Mouse (Mus musculus) fibroblast of lung, adult 2 months (primary cell): ENCODE data around the gene Trnau1ap.
"Not testable (repeated sequence)": the region's sequence is repeated elsewhere in the genome, so short reads cannot be mapped to it uniquely, and the experiment has no call there.

Experiments
- DNase-seq: peaks from one replicate; pipeline ENCODE4 v3.0.0-alpha.2; 2011; ENCODE audit warnings: low read depth

Trnau1ap gene

DNA sequence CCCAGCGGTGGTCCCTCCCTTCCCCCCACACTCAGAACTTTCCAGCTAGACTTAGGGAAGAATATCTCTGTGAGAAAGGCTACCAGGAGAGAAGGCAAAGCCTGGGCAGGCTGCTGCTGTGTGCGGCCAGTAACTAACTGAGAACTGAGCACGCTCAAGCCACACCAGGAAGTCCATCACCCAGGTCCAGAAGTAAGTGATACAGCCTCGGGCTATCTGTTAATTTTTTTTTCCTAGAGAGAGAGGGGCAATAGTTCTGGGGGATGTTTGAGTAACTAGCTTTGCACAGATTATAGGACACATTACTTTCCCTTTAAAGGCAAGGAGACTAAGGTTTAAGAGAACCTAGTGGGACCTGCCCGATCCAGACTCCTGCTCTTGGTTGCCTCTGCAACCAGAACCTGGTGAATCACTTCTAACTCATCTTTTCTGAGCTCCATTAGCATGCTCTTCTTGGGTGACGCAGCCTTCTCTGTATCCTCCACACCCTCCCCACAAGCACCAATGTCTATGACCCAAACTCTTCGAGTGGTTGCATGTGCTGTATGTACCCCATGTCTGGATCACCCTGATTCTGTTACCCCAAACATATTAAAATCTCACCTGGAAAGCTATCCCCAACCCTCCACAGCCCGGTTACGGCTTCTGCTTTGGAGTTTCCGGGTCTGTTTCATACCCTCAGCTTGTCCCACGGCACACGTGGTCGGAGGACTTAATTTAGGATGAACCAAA, 15.2 kb upstream of the Trnau1ap start:
- DNase-seq: no peak

DNA sequence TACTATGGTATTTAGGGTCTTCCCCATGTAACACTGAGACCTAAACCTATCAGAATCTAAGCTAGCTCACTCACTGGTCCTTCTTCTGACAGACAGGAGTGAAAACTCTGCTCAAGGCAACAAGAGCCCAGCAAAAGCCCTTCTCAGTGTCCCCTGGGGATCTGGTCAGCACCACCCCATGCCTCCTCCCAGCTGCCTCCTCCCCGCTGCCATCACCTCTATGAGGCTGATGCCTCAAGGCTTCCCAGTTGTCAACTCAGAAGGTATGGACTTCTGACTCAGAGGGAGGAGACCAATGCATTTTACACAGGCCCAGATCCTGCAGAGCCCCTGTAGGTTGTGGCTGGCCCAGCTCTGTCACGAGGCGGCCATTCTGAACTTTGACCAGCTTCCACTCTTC, 12.1 kb upstream of the Trnau1ap start:
- DNase-seq: no peak

DNA sequence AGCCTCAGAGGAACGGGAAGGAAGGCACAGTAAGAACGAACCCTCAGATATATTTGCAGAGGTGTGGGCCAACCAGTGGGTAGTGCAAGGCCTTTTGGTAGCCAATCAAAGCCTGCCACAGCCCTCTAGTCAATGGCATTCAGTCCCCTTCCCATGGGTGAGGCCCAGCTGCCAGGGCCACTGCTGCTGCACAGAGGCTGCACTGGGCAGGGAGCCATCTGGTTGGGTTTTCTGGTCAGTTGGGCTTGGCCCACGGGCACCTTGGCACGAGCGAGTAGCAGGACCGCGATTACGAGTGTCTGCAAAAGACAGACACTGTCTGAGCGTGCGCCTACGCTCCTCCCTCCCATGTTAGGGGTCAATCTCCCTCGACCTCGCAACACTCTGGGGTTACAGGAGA, 9.6 kb upstream of the Trnau1ap start:
- no peak for DNase-seq

DNA sequence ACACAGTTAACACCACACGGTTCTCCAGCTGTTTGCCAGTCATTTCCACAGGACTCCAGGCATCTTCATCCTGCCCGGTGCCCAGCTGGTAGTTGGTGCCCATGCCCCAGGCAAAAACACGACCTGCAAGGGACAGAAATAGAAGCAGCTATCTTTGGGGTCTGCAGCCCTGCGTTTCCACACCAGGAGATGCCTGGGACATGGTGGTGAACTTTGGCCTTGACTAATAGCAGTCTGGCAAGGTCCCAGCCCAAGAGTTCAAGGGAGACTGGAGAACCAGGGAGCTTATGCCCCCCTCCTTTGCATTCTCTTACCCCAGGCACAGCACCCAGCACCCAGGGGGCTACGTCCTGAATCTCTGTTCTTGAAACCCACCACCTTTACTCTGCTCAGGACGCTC, 3.5 kb upstream of the Trnau1ap start:
- DNase-seq: no peak

DNA sequence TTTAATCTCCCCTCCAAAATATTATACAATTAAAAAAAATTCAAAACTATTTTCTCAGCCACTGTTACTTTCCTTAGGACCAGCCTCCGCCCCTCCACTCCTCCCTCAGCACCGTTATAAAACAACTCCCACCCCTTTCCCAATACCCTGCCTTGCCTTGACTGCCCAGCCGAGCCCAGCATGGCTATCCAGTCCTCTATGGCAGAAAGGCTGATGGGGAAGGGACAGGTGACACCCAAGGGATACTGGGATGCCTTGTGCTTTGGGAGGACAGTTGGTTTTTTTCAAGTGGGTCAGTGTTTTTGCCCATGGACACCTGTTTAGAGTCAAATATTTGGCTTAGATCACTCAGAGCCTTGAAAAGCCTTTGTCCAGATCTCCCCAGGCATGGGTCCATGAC, 2.6 kb upstream of the Trnau1ap start:
- DNase-seq: no peak

DNA sequence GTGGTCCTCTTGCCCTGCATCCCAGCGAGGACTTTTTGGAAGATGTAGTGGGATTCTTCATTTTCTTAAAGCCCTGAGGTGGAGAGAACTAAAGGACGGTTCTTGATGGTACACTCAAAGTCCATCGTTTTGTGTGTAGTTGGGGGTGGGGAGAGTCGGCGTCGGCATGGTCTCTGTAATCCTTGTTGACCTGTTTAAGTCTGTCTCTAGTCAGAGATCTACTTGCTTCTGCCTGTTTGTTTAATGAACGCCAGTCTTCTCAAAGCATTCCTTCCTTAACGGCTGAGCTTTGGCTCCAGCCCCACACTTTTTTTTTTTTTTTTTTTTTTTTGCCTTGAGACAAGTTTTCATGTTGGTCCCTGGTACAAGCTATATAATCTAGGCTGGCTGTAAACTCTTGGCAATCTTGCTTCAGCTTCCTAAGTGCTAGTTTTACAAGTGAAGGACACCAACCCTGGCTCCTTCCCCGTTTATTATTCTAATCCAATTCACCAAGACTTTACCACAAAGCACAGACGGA, 557 bp upstream of the Trnau1ap start:
- no peak for DNase-seq

DNA sequence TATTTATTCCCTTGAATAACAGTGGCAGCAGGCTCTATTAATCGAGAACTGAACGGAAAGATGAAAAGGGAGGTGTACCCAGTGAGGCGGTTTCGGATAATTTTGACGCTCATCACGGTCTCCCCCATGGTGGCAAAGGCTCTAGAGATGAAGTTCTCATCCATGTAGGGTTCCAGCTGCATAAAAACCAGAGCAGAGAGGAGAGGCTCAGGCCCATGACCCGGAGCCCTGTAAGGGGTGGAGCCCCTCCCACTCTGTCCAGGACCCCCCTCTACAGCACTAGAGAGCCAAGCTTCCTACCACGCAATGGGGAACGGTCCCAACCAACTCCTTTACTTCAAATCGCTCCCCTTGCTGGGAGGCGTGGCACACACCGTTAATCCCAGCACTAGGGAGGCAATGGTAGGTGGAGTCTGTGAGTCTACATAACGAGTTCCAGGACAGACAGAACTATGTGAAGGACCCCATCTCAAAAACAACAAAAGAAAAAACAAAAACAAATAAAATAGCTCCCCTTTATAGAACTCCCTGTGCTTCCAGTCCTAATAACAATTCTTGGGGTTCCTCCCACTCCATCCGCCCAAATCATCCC, 851 bp downstream of the Trnau1ap start:
- no peak for DNase-seq

DNA sequence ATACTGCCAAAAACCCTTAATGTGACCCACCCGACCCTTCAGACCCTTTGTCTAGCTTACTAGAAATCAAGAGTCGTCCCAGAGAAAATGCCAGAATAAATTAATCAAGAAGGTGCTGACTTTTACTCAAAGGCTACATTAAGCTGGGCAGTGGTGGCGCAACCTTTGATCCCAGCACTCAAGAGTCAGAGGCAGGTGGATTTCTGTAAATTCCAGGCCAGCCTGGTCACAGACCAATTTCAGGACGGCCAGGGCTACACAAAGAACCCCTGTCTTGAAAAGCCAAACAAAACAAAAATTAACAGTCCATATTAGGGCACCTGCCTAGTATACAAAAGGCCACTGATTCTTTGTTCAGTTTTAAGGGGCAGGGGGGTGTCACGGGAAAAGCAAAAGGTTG, 2.9 kb downstream of the Trnau1ap start:
- DNase-seq: no peak

DNA sequence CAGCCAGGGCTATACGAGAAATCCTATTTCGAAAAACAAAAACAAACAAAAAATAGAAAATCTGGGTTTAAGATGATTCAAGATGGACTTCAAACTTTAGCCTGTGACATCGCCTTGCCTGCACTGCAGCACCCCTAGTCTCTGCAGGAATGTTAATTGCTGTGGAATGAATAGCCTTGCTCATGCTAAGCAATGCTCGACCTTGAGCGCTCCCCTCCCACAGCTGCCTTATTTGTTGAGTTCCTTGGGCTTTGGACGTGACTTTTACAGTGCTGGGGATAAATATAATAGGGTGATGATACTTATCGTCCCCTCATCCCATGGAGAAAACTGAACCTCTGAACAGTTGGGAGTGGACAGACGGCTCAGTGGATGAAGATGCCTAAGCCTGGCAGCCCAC, 13.6 kb downstream of the Trnau1ap start:
- DNase-seq: no peak

DNA sequence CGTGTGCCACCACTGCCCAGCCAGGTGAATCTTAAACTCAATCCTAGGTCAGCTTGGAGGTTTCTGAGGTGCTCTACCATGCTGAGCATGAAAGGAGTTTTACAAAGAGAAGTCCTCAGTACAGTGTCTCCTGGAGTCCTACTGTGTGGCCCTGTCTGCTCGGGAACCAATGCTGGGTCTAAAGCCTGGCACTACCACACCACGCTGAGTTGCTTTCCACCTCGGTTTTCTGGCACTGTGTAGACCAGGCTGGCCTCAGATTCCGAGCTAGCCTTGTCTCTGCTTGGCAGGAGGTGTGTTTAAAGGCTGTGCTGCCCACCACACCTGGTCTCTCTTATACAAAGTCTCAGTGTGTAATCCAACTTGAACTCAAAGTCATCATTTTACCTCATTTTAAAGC, 16.7 kb downstream of the Trnau1ap start:
- DNase-seq: no peak

DNA sequence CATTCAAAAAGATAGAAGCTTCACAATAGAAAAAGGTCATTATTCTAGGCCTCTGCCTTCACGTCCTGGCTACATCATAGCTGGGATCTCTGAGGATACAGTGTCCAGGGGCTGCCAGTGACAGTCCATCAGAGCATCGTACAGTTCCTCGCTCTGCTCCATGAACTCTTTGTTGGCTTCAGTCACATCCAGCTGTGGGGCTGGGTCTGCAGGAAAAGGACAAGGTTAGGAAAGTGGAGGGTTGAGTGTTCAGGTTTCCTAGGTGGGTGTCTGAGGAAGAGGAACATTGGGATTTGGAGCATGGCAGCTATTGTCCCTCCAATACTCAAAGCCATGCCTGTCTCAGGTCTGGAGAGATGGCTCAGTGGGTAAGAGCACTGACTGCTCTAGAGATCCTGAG, 17.5 kb downstream of the Trnau1ap start:
- DNase-seq: no peak

DNA sequence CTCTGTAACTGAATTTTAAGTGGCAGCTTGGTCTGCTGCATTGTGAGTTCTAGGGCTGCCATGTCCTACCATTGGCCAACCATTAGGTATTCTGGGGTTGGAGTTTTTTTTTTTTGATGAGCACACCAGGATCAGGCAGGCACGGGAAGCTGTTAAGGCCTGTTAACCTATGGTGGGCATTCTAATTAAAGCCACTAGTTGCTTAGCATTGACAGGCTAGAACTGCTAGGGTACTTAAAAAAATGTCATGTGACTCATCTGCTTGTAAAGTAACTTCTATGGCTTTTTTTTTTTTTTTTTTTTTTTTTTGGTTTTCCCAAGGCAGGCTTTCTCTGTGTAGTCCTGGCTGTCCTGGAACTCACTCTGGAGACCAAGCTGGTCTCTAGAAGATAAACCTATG, 18.1 kb downstream of the Trnau1ap start:
- DNase-seq: no peak

DNA sequence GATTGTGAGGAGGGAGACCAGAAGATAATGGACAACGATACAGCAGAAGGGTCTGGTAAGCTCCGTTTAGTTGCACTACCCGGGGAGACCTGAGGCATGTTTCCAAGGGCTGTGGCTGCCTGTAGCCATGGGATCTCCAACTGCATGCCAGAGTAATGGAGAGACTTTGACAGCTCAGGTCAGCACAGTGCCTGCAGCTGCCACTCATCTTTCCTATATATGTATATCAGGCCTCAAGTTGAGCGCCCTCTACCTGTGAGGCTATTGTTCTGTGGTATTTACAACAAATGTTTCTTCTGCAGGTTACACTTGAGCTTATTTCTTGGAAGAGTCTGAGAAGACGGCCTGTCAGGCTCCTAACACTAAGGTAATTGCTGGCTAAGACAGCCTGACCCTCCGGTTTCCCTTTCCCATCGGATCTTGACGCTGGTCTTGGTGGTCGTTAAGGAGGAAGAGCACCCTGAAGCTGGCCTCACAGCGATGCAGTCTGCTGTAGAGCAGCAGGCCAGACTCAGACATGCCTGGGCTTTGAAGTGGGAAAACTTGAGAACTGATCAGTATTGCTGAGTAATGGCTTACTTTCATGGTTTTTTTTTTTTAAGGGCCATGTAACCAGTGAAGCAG, 19.4 kb downstream of the Trnau1ap start:
- no peak for DNase-seq

DNA sequence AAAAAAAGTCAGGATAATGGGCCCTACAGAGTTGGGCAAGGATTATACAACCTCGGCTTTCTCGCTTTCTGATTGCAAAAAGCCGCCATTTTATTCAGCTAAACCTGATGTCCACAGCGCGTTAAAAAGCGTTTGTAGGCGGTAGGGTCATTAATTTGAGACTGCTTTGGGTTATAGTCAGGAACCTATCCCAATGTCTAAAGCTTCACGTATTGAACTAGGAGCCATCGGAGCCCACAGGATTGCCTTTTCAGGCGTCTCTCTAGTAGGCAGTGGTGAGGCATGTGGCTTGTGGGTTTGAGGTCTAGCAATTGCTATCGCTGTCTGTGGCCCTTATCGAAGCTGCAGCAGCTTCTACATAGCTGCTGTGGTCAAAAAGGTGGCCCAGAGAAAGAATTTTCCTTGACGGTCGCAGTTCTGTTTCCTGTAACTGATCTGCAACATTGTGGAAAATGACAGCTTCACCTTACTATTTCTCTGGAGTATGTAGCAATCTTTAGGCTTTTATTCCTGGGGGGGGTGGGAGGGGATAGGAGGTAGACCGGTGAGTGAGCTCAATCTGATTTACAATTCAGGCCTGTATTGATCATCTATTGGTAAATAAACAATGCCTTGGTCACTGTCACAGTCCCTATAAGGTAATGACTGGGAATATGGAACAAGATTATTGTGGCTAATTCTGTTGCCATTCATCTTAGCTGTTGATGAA, 20.0 kb downstream of the Trnau1ap start:
- DNase-seq: no peak

DNA sequence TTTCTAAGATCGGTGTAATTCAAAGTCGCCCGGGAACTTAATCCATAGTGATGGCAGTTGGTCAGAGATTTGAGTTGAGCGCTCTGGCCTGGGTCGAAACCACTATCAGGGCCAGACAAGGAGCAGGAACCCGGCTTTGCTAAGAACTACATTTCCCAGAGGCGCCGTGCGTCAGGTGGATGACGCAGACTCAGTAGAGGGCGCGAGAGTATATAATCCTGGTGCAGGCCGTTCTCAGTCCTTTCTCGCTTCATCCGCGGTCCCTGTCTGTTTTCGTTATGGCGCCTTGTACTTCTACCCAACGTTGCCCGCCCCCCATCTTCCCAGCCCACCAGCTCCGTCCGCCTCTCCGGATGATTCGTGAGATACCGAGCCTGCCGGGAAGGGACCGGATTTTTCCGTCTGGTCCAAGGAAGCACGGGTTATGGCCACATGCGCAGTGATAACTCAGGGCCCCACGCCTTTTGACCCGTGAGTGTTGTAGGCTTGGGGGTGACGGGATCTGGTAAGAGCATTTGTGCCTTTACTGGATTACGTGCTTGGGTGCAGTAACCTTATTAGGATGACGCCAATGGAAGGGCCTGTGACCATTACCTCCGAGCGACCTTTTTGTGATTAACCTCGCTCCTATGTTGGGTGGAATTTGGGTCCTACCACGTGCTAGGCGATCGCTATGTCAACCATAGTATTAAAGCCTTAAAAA, 20.8 kb downstream of the Trnau1ap start:
- DNase-seq: peak; percentile 80

DNA sequence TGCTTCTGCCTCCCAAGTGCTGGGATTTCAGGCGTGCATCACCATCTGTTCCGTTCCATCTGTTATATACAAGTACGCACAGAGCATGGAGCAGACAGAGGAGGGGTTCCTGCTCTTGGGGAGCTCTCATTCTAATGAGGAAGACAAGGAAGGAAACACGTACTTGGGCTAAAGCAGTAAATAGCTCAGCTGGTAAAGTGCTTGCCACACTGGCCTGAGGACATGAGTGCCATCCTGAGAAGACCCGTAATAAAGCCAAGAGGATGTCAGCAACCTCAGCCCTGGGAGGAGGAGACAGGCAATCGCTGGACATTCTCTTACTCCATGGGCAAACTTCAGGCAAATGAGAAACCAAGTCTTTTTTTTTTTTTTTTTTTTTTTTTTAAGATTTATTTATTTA, 23.3 kb downstream of the Trnau1ap start:
- DNase-seq: no peak

DNA sequence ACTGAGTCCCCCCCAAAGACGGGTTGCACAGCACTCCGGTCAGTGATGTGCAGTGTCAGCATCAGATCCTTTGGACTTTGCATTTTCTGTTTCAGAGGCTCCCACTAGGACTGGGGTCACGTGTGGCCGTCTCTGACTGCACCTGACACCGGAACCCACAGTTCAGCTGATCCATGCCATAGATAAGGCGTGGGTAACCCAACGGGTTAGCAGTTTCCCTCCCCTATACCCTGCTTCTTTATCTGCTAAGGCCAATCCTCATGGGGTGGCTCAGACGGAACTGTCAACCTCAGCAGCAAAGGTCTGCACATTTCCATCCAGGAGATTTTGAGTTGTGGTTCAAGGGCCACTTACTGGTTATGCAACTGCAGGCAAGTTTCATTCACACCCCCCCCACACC, 24.1 kb downstream of the Trnau1ap start:
- no peak for DNase-seq

DNA sequence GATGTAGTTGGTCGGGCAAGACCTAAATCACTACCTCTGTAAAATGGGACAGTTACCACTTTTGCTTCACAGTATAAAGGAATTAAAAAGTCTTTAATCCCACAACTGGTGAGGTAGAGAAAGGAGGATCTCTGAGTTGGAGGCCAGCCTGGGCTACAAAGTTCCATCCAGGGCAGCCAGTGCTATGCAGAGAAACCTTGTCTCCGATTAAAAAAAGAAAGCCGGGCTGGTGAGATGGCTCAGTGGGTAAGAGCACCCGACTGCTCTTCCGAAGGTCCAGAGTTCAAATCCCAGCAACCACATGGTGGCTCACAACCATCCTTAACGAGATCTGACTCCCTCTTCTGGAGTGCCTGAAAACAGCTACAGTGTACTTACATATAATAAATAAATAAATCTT, 25.9 kb downstream of the Trnau1ap start:
- DNase-seq: not testable (repeated sequence)

DNA sequence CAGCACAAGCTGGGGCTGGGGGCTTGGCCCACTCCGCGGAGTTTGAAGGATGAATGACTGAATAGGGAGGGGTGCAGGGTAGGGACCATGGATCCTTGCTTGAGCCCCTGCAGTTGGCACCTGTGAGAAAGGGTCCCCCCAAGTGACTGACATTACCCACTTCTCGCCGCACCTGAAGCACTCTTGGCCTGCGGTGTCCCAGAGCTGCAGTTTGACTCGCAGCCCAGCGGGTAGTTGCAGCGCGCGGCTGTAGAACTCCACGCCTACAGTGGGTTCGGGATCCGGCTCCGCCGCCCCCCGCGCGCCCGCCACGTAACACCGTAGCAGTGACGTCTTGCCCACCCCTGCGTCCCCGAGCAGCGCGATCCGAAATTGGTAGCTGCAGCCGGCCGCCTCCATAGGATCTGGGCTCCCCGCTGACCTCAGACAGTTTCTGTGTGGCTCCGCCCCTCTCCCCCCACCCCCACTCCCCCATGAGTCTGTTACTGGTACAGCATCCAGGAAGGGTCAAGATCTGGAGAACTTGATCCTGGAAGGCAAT, 26.3 kb downstream of the Trnau1ap start, which contains the start of gene Rab42:
Gene Rab42 (minus strand): TSS at position 447 of the 541 bp plus-strand sequence.
- DNase-seq: no peak

DNA sequence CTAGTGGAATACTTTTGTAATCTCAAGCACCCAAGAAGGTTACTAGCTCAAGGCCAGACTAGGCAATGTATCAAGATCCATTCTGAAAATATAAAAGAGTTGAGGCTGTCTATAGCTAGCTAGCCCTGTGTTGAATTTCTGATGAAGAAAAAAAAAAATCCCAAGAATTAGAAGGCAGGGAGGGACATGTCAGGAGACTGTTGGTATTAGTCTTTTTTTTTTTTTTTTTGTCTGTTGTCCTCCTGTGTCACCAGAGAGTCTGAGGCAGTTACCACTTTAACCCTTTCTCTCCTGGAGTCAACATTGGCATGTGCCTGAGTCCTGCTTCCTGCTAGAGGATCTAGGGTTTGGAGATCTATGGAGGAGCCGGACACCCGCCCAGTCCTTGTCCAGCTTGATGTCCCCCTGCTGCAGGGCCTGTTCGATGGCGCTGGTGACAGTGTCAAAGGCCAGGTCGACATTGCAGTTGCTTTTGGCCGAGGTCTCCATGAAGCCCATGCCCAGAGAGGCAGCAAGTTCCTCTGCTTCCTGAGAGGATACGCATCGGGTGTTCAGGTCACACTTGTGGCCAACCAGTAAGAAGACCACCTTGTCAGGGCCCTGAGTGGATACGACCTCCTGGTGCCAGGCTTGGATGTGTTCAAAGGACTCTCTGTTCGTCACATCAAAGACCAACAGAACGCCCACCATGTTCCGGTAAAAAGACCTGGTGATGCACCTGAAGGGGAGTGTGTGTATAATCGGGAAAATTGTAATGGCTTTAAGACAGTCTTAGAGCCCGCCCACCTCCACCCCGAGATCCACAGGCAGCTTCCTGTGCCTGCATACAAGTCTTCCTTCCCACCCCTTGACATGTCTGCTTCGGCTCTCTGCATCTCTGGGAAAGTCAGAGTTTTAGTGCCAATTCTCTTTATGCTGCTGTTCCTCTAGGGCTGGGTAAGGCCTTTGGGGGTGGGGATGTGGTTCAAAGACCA, 27.1 kb downstream of the Trnau1ap start:
- no peak for DNase-seq

DNA sequence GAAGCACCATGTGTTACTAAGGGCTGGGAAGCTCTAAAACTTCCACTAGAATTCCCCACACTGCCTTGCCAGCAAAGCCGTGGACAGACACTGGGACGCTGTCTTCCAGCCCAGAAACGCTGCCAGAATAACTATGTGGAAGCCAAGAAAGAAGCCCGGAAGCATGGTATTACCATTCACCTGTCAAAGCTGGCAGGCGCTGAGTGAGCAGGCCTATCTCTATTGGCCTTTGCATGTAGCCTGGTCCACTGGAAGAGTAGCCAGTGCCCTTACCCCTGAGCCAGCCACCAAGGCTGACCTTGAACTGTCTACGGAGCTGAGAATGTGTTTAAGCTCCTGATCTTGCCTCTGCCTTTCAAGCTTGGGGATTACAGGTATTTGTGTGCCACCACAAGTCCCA, 27.9 kb downstream of the Trnau1ap start:
- no peak for DNase-seq
